Mouse (Mus musculus): ENCODE measurements at regions not wholly inside any gene's neighbourhood (a gene's known extent, or its start where the extent isn't known, plus 50 kb on each side); places are given as distances from the start of the nearest gene placed in this dataset.

DNA sequence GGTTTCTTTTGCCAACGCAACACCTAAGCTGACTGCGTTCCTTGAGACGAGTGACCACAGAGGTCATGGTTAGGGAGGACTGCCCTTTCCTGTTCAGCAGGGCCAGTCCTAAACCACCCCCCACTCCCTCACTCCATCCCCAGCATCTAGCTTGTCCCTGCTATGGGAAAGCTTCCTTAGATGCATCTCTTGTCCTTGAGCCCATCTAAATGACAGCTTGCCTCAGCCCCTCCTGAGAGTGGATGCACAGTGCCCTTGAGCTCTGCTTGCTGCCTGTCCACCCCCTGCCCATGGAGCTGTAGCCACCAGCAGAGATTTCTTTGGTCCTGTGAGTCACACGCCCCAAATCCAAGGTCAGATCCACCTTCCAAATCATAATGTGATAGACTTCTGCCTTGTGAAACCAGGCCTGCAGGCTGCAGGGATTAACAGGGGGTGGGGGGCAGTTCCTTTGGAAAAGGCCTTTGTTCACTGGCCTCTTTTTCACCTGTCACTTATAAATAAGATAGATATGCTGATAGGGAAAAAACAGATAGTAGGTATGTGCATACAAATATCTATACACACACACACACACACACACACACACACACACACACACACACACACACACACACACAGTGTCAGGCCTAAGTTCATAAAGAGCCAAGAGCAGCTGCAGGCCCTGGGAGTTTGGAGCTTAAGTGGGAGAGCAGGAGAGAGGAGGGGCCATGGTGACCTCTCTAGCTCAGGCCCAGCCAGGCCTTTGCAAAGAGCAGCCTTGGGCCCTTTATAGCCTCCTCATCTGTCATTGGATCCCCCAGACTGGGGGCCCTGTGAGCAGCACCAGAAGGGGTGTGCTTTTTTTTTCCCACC lies 56.4 kb upstream of the Adra2c start:
- ATAC-seq (ENCODE audit: insufficient number of reproducible peaks, low FRiP score, low TSS enrichment, low read depth), result no peak
- Histone ChIP-seq H3K9ac (ENCODE audit: low read length) (no peak overlapping the region), H3K4me3 (ENCODE audit: low read depth, low read length) (no peak overlapping the region), H3K36me3 (ENCODE audit: control insufficient read depth, insufficient read depth, low read length) (no peaks in the 10 kb centered on the region), H3K27ac (replicated peaks; ENCODE audit: low read depth, low read length) (no peak overlapping the region), H3K4me2 (ENCODE audit: low read depth, severe bottlenecking) (no peak overlapping the region), H3K9me3 (ENCODE audit: control insufficient read depth, low read length) (no peaks in the 10 kb centered on the region), H3K27me3 (ENCODE audit: control insufficient read depth, insufficient read depth, low read length) (no peaks in the 10 kb centered on the region), H3K4me1 (ENCODE audit: control insufficient read depth, insufficient read depth, low read length) (no peaks in the 10 kb centered on the region)
- 83% methylated on average over 4 of the region's 4 CpGs for WGBS
- no peak for DNase-seq (ENCODE audit: low spot score)

DNA sequence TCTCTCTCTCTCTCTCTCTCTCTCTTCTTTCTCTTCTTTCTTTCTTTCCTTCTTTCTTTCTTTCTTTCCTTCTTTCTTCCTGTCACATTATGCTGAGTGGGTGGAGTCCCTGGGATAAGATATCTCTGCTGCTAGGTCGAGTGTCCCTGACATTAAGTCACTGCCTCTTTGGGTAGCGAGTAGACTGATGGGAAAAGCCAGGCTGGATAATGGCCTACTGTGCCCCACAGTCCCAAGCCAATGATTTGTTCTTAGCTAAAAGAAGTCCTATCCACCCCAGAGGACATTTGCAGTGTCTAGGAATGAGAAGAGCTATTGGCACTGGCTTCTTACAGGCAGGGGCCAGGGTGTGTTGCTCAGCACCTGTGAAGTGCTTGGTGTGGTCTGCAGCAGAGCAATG lies 61.8 kb upstream of the Adra2c start:
- ATAC-seq (ENCODE audit: insufficient number of reproducible peaks, low FRiP score, low TSS enrichment, low read depth) (no peak), DNase-seq (ENCODE audit: low spot score) (no peak)
- H3K36me3 ChIP-seq (ENCODE audit: control insufficient read depth, insufficient read depth, low read length), result no peaks in the 10 kb centered on the region
- no peaks in the 10 kb centered on the region for H3K9me3 ChIP-seq (ENCODE audit: control insufficient read depth, low read length)
- H3K4me1 ChIP-seq (ENCODE audit: control insufficient read depth, insufficient read depth, low read length), result no peaks in the 10 kb centered on the region
- 57% methylated on average over 2 of the region's 2 CpGs for WGBS
- H3K27me3 ChIP-seq (ENCODE audit: control insufficient read depth, insufficient read depth, low read length), result no peaks in the 10 kb centered on the region
- H3K9ac ChIP-seq (ENCODE audit: low read length), result no peak overlapping the region
- H3K4me2 ChIP-seq (ENCODE audit: low read depth, severe bottlenecking), result no peak overlapping the region
- H3K4me3 ChIP-seq (ENCODE audit: low read depth, low read length), result no peak overlapping the region
- no peak overlapping the region for H3K27ac ChIP-seq (replicated peaks; ENCODE audit: low read depth, low read length)

DNA sequence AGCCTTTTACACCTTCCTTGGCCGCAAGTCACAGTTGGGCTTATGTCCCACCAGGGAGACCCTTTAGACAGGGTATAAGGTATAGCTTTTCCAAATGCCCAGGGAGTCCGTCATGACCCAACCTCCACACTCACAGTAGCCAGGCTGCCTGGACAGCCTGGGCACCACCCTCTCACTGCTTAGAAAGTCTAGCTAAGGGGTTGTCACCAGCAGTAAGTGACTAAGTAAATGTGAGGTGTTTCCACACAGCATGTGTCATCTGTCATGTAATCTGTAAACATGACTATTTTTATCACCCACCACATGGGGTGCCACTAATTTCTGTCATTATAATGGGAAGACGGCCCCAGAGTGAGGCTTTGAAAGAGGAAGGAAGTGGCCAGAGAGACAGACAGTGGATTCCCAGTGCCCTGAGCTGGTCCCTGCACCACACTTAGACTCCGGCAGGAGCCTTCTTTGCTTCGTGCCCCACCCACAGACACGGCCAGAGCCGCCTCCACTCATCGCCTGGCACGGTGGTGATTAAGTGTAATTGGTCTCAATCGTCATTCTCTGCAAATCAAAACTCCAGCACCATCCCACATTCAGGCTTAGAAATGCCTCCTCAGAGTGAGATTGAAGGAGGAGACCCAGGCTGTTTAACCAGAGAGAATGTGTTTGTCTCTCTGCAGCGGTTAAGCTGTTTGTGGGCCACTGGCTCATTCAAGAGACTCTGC lies 62.5 kb upstream of the Adra2c start:
- H3K36me3 ChIP-seq (ENCODE audit: control insufficient read depth, insufficient read depth, low read length), result no peaks in the 10 kb centered on the region
- no peak overlapping the region for H3K4me3 ChIP-seq (ENCODE audit: low read depth, low read length)
- ATAC-seq (ENCODE audit: insufficient number of reproducible peaks, low FRiP score, low TSS enrichment, low read depth), result no peak
- no peaks in the 10 kb centered on the region for H3K9me3 ChIP-seq (ENCODE audit: control insufficient read depth, low read length)
- no peak overlapping the region for H3K4me2 ChIP-seq (ENCODE audit: low read depth, severe bottlenecking)
- H3K4me1 ChIP-seq (ENCODE audit: control insufficient read depth, insufficient read depth, low read length), result no peaks in the 10 kb centered on the region
- no peak overlapping the region for H3K9ac ChIP-seq (ENCODE audit: low read length)
- H3K27ac ChIP-seq (replicated peaks; ENCODE audit: low read depth, low read length), result no peak overlapping the region
- DNase-seq (ENCODE audit: low spot score), result no peak
- H3K27me3 ChIP-seq (ENCODE audit: control insufficient read depth, insufficient read depth, low read length), result no peaks in the 10 kb centered on the region
- 60% methylated on average over 11 of the region's 11 CpGs for WGBS

DNA sequence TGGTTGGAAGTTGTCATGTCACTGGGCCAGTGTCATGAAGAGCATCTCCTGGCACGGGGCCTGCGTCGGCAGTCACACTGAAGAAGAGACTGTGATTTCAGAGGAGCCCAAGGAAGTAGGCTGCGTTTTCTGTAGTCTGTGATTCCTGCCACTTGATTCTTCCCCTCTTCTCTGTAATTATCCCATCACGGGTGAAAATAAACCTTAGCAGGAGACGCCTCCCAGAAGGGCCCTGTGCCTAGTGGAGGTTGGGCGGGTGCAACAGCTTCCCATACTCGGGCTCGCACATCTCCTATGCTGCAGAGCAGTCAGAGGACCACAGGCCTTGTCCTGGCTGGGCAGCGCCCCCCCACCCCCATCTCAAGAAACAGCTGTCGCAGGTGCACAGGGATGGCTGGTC lies 63.1 kb upstream of the Adra2c start:
- H3K4me2 ChIP-seq (ENCODE audit: low read depth, severe bottlenecking), result no peak overlapping the region
- no peaks in the 10 kb centered on the region for H3K36me3 ChIP-seq (ENCODE audit: control insufficient read depth, insufficient read depth, low read length)
- H3K4me3 ChIP-seq (ENCODE audit: low read depth, low read length), result no peak overlapping the region
- 80% methylated on average over 11 of the region's 11 CpGs for WGBS
- no peak overlapping the region for H3K27ac ChIP-seq (replicated peaks; ENCODE audit: low read depth, low read length)
- no peaks in the 10 kb centered on the region for H3K9me3 ChIP-seq (ENCODE audit: control insufficient read depth, low read length)
- ATAC-seq (ENCODE audit: insufficient number of reproducible peaks, low FRiP score, low TSS enrichment, low read depth) (no peak), DNase-seq (ENCODE audit: low spot score) (no peak)
- H3K4me1 ChIP-seq (ENCODE audit: control insufficient read depth, insufficient read depth, low read length), result no peaks in the 10 kb centered on the region
- H3K9ac ChIP-seq (ENCODE audit: low read length), result no peak overlapping the region
- H3K27me3 ChIP-seq (ENCODE audit: control insufficient read depth, insufficient read depth, low read length), result no peaks in the 10 kb centered on the region

DNA sequence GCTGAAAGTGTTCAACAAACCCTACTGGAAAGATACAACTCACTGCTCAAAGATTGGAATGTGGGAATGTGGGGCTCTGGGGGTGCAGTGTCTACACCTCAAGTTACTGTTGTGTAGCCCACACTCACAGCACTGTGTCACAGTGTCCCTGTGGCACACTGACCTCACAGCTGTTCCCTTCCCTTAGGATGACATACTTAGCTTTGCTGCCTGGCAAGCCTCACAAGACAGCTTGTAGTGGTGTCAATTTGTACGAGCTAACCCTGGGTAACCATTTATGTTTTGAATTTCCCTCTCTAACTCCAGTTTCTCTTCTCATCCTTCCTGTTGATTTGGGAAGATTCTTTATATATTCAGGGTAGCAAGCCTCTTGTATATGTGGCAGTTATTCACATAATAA lies 68.8 kb upstream of the Adra2c start:
- H3K4me3 ChIP-seq (ENCODE audit: low read depth, low read length), result no peak overlapping the region
- H3K36me3 ChIP-seq (ENCODE audit: control insufficient read depth, insufficient read depth, low read length), result no peaks in the 10 kb centered on the region
- DNase-seq (ENCODE audit: low spot score) (no peak), ATAC-seq (ENCODE audit: insufficient number of reproducible peaks, low FRiP score, low TSS enrichment, low read depth) (no peak)
- H3K27me3 ChIP-seq (ENCODE audit: control insufficient read depth, insufficient read depth, low read length), result no peaks in the 10 kb centered on the region
- no peak overlapping the region for H3K4me2 ChIP-seq (ENCODE audit: low read depth, severe bottlenecking)
- H3K4me1 ChIP-seq (ENCODE audit: control insufficient read depth, insufficient read depth, low read length), result no peaks in the 10 kb centered on the region
- H3K9ac ChIP-seq (ENCODE audit: low read length), result no peak overlapping the region
- no peak overlapping the region for H3K27ac ChIP-seq (replicated peaks; ENCODE audit: low read depth, low read length)
- H3K9me3 ChIP-seq (ENCODE audit: control insufficient read depth, low read length), result no peaks in the 10 kb centered on the region
- 62% methylated on average over 1 of the region's 1 CpGs for WGBS

DNA sequence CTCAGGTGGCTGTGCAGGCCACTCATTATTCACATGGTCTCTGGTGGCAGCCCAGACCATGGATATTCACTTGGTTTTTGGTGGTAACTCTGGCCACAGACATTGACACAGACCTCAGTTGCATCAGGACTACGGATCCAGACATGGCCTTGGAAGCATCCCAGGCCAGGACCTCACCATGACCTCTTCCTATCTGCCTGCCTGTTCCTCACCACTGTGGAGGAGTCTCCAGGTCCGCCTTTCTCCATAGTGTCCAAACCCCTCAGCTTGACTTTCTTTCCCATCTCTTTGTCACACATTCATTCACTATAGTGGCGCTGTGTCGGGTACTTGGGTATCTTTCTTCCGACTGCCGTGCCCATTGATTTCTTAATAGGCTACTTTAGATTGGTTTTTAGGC lies 74.1 kb upstream of the Adra2c start:
- H3K27me3 ChIP-seq (ENCODE audit: control insufficient read depth, insufficient read depth, low read length), result no peaks in the 10 kb centered on the region
- DNase-seq (ENCODE audit: low spot score) (no peak), ATAC-seq (ENCODE audit: insufficient number of reproducible peaks, low FRiP score, low TSS enrichment, low read depth) (no peak)
- no peak overlapping the region for H3K9ac ChIP-seq (ENCODE audit: low read length)
- no peaks in the 10 kb centered on the region for H3K36me3 ChIP-seq (ENCODE audit: control insufficient read depth, insufficient read depth, low read length)
- H3K27ac ChIP-seq (replicated peaks; ENCODE audit: low read depth, low read length), result no peak overlapping the region
- WGBS, result 90% methylated on average over 6 of the region's 6 CpGs
- H3K4me2 ChIP-seq (ENCODE audit: low read depth, severe bottlenecking), result no peak overlapping the region
- no peaks in the 10 kb centered on the region for H3K9me3 ChIP-seq (ENCODE audit: control insufficient read depth, low read length)
- no peaks in the 10 kb centered on the region for H3K4me1 ChIP-seq (ENCODE audit: control insufficient read depth, insufficient read depth, low read length)
- no peak overlapping the region for H3K4me3 ChIP-seq (ENCODE audit: low read depth, low read length)

DNA sequence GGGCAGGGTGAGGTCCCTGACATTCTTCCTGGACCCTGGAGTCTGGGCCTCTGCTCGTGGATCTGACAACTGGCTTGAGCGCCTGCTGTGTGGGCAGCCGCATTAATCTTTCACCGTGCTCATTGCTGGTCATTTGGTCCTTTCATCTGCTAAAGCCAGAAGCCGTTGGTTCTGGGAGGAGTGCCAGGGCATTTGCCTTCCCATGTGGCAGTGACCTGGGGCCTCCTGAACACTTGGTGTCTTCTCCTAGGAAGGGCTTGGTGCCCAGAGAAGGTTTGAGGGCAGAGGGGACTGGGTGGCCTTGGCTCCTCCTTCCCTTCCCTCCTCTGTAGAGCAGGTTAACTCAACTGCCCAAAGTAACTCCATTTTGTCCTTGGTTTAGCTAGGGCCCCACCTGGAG lies 79.7 kb upstream of the Adra2c start:
- Histone ChIP-seq H3K36me3 (ENCODE audit: control insufficient read depth, insufficient read depth, low read length) (no peaks in the 10 kb centered on the region), H3K9ac (ENCODE audit: low read length) (no peak overlapping the region), H3K9me3 (ENCODE audit: control insufficient read depth, low read length) (no peaks in the 10 kb centered on the region), H3K27ac (replicated peaks; ENCODE audit: low read depth, low read length) (no peak overlapping the region), H3K4me1 (ENCODE audit: control insufficient read depth, insufficient read depth, low read length) (no peaks in the 10 kb centered on the region), H3K27me3 (ENCODE audit: control insufficient read depth, insufficient read depth, low read length) (no peaks in the 10 kb centered on the region), H3K4me2 (ENCODE audit: low read depth, severe bottlenecking) (no peak overlapping the region), H3K4me3 (ENCODE audit: low read depth, low read length) (no peak overlapping the region)
- ATAC-seq (ENCODE audit: insufficient number of reproducible peaks, low FRiP score, low TSS enrichment, low read depth) (no peak), DNase-seq (ENCODE audit: low spot score) (no peak)
- 29% methylated on average over 5 of the region's 5 CpGs for whole genome bisulfite sequencing

DNA sequence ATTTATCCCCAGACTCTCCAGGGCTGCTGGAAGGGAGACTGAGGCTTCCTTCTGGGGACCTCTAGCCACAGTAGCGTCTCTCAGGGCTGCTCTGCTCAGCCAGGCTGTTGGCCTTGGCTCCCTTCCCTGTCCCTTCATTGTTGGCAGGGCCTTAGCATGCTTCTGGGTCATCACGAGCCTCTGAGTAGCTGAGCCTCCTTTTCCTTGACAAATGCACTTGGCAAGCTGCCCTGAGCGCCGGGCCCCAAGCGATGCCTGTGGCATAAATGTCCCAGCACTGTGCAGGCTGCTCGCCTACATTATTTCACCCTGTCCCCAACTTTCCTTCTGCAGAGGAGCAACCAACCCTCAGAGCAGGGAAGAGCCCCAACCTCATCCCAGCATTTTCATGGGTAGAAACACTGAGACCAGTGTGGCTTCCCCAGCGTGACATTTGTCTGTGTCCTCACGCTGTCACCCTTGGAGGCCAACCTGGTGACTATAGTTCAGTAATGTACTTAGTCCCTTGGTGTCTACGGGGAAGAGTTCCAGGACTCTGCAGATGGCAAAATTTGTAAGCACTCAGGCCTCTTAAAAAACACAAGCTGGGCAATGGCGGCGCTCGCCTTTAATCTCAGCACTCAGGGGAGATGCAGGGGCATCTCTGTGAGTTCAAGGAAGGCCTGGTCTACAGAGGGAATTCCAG lies 83.7 kb upstream of the Lrpap1 start:
- 82% methylated on average over 12 of the region's 12 CpGs for WGBS
- Histone ChIP-seq H3K4me2 (ENCODE audit: low read depth, severe bottlenecking) (no peak overlapping the region), H3K36me3 (ENCODE audit: control insufficient read depth, insufficient read depth, low read length) (no peaks in the 10 kb centered on the region), H3K4me1 (ENCODE audit: control insufficient read depth, insufficient read depth, low read length) (no peaks in the 10 kb centered on the region), H3K9ac (ENCODE audit: low read length) (no peak overlapping the region), H3K27ac (replicated peaks; ENCODE audit: low read depth, low read length) (no peak overlapping the region), H3K4me3 (ENCODE audit: low read depth, low read length) (no peak overlapping the region), H3K27me3 (ENCODE audit: control insufficient read depth, insufficient read depth, low read length) (no peaks in the 10 kb centered on the region), H3K9me3 (ENCODE audit: control insufficient read depth, low read length) (no peaks in the 10 kb centered on the region)
- ATAC-seq (ENCODE audit: insufficient number of reproducible peaks, low FRiP score, low TSS enrichment, low read depth), result no peak
- no peak for DNase-seq (ENCODE audit: low spot score)

All from limb, embryonic 11.5 days (tissue).